Mouse (Mus musculus) heart, embryonic 10.5 days (tissue): ENCODE data around the gene Furin. TPM values are rescaled to one million over a fixed set of nuclear protein-coding genes. Genes with fewer than 3 reads are reported as not detected.

Experiments used
- DNase-seq: peaks from one replicate; pipeline ENCODE4 v3.0.0-alpha.2; 2017; ENCODE audit warnings: low spot score
- H3K27ac ChIP-seq: fragments of 300-500 bp; sonication (generic); 2 replicates; pipeline ENCODE4 v1.5.1; 2016; ENCODE audit warnings: mild to moderate bottlenecking
- H3K27me3 ChIP-seq: fragments of 300-500 bp; sonication (generic); 2 replicates; pipeline ENCODE4 v1.6.1; 2016; ENCODE audit warnings: mild to moderate bottlenecking; ENCODE audit not compliant: poor library complexity, insufficient read depth, severe bottlenecking
- H3K36me3 ChIP-seq: fragments of 300-500 bp; sonication (generic); 2 replicates; pipeline ENCODE4 v1.6.1; 2016; ENCODE audit warnings: mild to moderate bottlenecking, moderate library complexity
- H3K4me1 ChIP-seq: fragments of 300-500 bp; sonication (generic); 2 replicates; pipeline ENCODE4 v1.6.1; 2016; ENCODE audit warnings: mild to moderate bottlenecking
- H3K4me3 ChIP-seq: fragments of 300-500 bp; sonication (generic); 2 replicates; pipeline ENCODE4 v1.5.1; 2016; ENCODE audit warnings: mild to moderate bottlenecking, moderate library complexity
- H3K9me3 ChIP-seq: fragments of 300-500 bp; sonication (generic); 2 replicates; pipeline ENCODE4 v1.6.1; 2016; ENCODE audit warnings: mild to moderate bottlenecking, moderate library complexity
- WGBS: fragments of 180-500 bp; shearing (Covaris S2); methylation state at CpG from one replicate; pipeline ENCODE4 v1.1.7; 2016; 5-methylcytosine and 5-hydroxymethylcytosine counted together
- polyA plus RNA-seq: library from polyadenylated mRNA; unstranded; fragments of >200 nt; fragmentation: Nextera tagmentation; extraction: Ambion mirVana; gene quantifications from 2 replicates; pipeline ENCODE4 v1.2.1, GENCODE M21; 2016

The Furin gene
- polyA plus RNA-seq, 1 experiment from 2014 or later: 18.1 TPM

DNA sequence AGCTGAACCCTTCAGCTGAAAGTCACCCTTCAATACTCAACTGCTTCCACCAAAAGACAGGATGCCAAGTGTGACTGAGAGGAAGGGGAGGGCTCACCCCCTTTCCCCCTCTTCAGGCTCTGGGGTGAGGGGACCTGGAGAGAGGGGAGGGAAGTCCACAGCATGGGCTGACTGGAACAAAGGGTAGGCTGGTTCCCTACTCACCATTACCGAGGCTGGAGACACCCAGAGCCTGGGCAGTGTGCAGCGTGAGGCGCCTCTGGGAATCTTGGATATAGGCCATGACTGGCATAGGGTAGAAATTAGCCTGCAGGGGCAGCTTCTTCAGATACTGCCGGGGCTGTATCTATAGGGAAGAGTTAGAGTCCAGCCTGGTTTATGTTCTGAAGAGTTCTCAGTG, 47.2 kb downstream of the Furin start:
- 66% methylated on average over 4 of the region's 4 CpGs for WGBS
- Histone ChIP-seq H3K9me3 (no peaks in the 10 kb centered on the region), H3K27me3 (no peaks in the 10 kb centered on the region), H3K4me1 (0 out of 2 replicates have a peak, but pooled peaks cover 4% of the 10 kb centered on the region), H3K36me3 (peaks cover 92% of the 10 kb centered on the region), H3K27ac (no peak overlapping the region), H3K4me3 (no peak overlapping the region)
- DNase-seq: no peak

- Histone ChIP-seq H3K4me1 (0 out of 2 replicates have a peak, but pooled peaks cover 4% of the 10 kb centered on the region), H3K27ac (no peak overlapping the region), H3K9me3 (no peaks in the 10 kb centered on the region), H3K36me3 (peaks cover 92% of the 10 kb centered on the region), H3K27me3 (no peaks in the 10 kb centered on the region), H3K4me3 (no peak overlapping the region)
- DNase-seq: no peak
- 65% methylated on average over 8 of the region's 8 CpGs for WGBS
Measured at GRCm38 (mm10) chr7:80357156-80357555, 48.1 kb downstream of the Furin start.

DNA sequence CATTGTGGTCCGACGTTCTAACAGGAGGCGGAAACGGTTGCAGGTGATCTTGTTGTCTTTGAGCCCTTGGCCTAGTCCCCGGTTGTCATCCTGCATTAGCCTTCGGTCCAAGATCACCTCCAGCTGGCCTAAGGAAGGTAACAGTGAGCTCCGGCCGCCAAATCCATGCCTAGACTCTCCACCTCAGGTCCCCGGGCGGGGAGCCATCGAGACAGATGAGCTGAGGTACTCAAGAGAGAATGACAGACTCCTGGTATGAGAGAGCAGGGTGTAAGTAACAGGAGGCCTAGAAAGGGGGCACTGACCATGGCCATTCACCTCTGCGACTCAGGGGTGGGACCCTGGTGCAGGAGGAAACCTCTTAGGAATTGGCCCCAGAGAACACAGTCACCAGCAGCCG, 48.9 kb downstream of the Furin start:
- no peaks in the 10 kb centered on the region for H3K9me3 ChIP-seq
- H3K4me3 ChIP-seq: no peak overlapping the region
- DNase-seq: no peak
- H3K27me3 ChIP-seq: no peaks in the 10 kb centered on the region
- WGBS: 80% methylated on average over 13 of the region's 13 CpGs
- no peak overlapping the region; the same call in 1 of the 2 replicates for H3K27ac ChIP-seq
- peaks cover 90% of the 10 kb centered on the region for H3K36me3 ChIP-seq
- 0 out of 2 replicates have a peak, but pooled peaks cover 4% of the 10 kb centered on the region for H3K4me1 ChIP-seq

DNA sequence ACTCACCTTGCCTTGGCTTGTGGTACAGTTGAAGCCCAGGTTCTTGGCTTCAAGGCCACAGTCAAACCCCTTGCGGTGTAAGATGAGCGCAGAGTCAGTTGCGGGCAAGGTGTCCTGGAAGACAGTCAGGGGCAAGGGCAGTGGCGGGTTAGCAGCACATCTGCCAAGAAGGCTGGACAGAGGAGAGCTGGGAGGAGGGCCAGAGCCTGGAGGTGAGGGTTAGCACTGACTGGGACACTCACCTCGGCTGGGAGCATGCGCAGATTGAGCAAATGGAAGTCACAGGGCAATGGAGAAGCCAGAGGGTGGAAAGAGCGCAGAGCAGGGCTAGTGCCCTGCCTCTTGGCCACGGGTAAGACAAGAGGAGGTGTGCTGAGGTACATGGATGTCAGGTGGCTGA, 52.3 kb downstream of the Furin start:
- Histone ChIP-seq H3K4me3 (no peak overlapping the region), H3K9me3 (no peaks in the 10 kb centered on the region), H3K36me3 (peaks cover 69% of the 10 kb centered on the region), H3K27ac (no peak overlapping the region), H3K4me1 (peaks cover 2% of the 10 kb centered on the region; the same call in 1 of the 2 replicates), H3K27me3 (no peaks in the 10 kb centered on the region)
- 90% methylated on average over 8 of the region's 8 CpGs for WGBS
- DNase-seq: no peak

GRCm38 (mm10) chr7:80350808-80351207, 54.4 kb downstream of the Furin start:
- Histone ChIP-seq H3K27ac (0 out of 2 replicates have a peak overlapping the region, but pooled peaks have one; percentile 42), H3K4me3 (no peak overlapping the region), H3K27me3 (no peaks in the 10 kb centered on the region), H3K9me3 (no peaks in the 10 kb centered on the region), H3K4me1 (peaks cover 16% of the 10 kb centered on the region), H3K36me3 (peaks cover 50% of the 10 kb centered on the region)
- no peak for DNase-seq
- 50% methylated on average over 2 of the region's 2 CpGs for WGBS

- peaks cover 32% of the 10 kb centered on the region for H3K36me3 ChIP-seq
- no peak overlapping the region for H3K4me3 ChIP-seq
- no peak for DNase-seq
- H3K27me3 ChIP-seq: no peaks in the 10 kb centered on the region
- no peaks in the 10 kb centered on the region for H3K9me3 ChIP-seq
- 67% methylated on average over 13 of the region's 13 CpGs for WGBS
- H3K4me1 ChIP-seq: peaks cover 25% of the 10 kb centered on the region
- no peak overlapping the region for H3K27ac ChIP-seq
Measured at GRCm38 (mm10) chr7:80347670-80348586, 57.3 kb downstream of the Furin start.

DNA sequence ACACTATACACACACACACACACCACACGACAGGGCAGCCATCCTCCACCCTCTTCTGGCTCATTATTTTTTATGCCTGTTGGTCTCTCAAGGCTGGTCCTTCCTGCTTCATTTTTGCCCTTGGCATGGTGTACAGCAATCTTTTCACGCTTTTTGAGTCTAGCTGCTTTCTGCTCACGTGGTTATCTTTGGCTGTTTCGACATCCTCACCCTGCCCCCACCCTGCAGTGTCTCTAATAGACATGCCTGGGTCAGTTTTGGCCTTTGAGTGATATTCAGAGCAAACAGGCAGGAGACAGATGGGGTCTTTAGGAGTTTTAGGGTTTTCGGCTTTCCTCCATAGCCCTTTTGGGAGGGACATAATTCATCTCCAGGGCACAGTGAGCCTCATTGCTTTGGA, 58.4 kb downstream of the Furin start:
- H3K27me3 ChIP-seq: 0 out of 2 replicates have a peak, but pooled peaks cover 2% of the 10 kb centered on the region
- no peak overlapping the region for H3K27ac ChIP-seq
- WGBS: 76% methylated on average over 5 of the region's 5 CpGs
- peaks cover 22% of the 10 kb centered on the region for H3K36me3 ChIP-seq
- no peak overlapping the region for H3K4me3 ChIP-seq
- H3K9me3 ChIP-seq: no peaks in the 10 kb centered on the region
- peaks cover 30% of the 10 kb centered on the region for H3K4me1 ChIP-seq
- DNase-seq: no peak

- H3K9me3 ChIP-seq: no peaks in the 10 kb centered on the region
- WGBS: 83% methylated on average over 9 of the region's 9 CpGs
Measured at GRCm38 (mm10) chr7:80346173-80346572, 59.1 kb downstream of the Furin start.

DNA sequence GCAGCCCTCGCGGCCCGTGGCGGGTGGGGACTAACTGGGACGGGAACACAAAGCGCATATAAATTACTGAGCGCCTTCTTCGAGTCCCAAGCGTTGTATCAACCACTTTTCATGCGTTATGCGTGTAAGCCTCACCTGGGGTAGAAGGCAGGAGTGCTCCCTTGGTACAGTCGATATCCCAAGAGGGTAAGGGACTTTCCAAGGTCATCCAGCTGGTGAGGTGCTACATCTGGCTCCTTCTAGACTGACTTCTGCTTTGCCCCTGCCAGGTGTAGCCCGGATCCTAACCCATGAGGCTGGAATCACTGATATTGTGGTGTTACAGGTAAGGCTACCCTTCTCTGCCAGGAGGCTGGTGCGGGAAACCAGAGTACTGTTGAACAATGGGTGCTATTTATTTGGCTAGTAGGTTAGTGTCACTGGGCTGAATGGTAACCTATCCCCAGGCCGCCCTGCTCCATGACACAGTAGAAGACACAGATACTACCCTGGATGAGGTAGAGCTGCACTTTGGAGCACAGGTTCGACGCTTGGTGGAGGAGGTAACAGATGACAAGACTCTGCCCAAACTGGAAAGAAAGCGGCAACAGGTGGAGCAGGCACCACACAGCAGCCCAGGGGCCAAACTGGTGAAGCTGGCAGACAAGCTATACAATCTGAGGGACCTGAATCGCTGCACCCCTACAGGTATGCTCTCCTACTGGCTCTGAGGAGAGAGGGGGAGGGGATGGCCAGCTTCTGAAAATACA, 61.8 kb downstream of the Furin start:
- DNase-seq: no peak
- Histone ChIP-seq H3K4me1 (peaks cover 55% of the 10 kb centered on the region), H3K4me3 (peak overlapping the region; percentile 73), H3K9me3 (no peaks in the 10 kb centered on the region), H3K27ac (peak overlapping the region; percentile 94), H3K27me3 (0 out of 2 replicates have a peak, but pooled peaks cover 11% of the 10 kb centered on the region), H3K36me3 (peaks cover 5% of the 10 kb centered on the region; the same call in 1 of the 2 replicates)
- 24% methylated on average over 19 of the region's 19 CpGs for WGBS

More at GRCm38 (mm10) chr7:80346173-80346572, 59.1 kb downstream of the Furin start:
- Histone ChIP-seq H3K27ac (no peak overlapping the region), H3K4me1 (peaks cover 32% of the 10 kb centered on the region), H3K36me3 (peaks cover 16% of the 10 kb centered on the region), H3K27me3 (0 out of 2 replicates have a peak, but pooled peaks cover 9% of the 10 kb centered on the region), H3K4me3 (no peak overlapping the region)
- DNase-seq: no peak

GRCm38 (mm10) chr7:80342858-80343257, 62.4 kb downstream of the Furin start, which contains the start of gene Hddc3:
Hddc3 (plus strand) TSS chr7:80343104.
- Histone ChIP-seq H3K36me3 (peaks cover 6% of the 10 kb centered on the region; the same call in 1 of the 2 replicates), H3K27ac (peak within 1 kb of the TSS; percentile 94), H3K4me1 (peaks cover 53% of the 10 kb centered on the region), H3K4me3 (peak within 1 kb of the TSS; percentile 73), H3K9me3 (no peaks in the 10 kb centered on the region), H3K27me3 (0 out of 2 replicates have a peak, but pooled peaks cover 11% of the 10 kb centered on the region)
- DNase-seq: peak; percentile 95
- under 1% methylated on average over 25 of the region's 25 CpGs for WGBS

DNA sequence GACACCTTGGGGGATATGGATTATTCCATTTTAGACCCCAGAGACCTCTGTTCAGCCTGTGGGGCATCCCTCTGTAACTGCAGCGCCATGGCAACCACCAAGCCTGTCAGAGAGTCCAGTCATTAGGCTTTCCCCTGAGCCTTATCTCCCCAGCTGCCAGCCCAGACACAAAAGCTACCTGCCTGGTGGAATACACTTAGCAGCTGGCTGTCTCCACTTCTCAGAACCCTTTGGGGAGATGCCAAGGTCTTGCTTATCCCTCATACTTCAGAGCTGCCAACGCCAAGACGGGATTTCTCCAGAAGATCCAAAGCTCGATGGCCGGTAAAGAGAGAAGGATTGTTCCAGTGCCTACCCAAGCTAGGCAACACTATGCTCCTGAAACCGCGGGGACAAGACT, 63.4 kb downstream of the Furin start:
- no peak for DNase-seq
- 54% methylated on average over 7 of the region's 7 CpGs for WGBS
- Histone ChIP-seq H3K36me3 (peaks cover 17% of the 10 kb centered on the region), H3K4me1 (peaks cover 44% of the 10 kb centered on the region), H3K4me3 (no peak overlapping the region), H3K27me3 (0 out of 2 replicates have a peak, but pooled peaks cover 11% of the 10 kb centered on the region), H3K9me3 (no peaks in the 10 kb centered on the region), H3K27ac (no peak overlapping the region)

- DNase-seq: peak; percentile 92
- Histone ChIP-seq H3K27me3 (0 out of 2 replicates have a peak, but pooled peaks cover 11% of the 10 kb centered on the region), H3K27ac (peak within 1 kb of the TSS; percentile 90), H3K9me3 (no peaks in the 10 kb centered on the region), H3K4me1 (peaks cover 40% of the 10 kb centered on the region), H3K36me3 (peaks cover 27% of the 10 kb centered on the region), H3K4me3 (peak within 1 kb of the TSS; percentile 67)
- WGBS: 3% methylated on average over 11 of the region's 11 CpGs
Measured at GRCm38 (mm10) chr7:80340793-80341192, 64.4 kb downstream of the Furin start, which contains the start of gene Unc45a. Unc45a (minus strand) TSS chr7:80341005.
